Mouse (Mus musculus) brain, adult 2 months (tissue): ENCODE data around the gene Zfp335.

Source experiments
- DNase-seq: peaks from one replicate; pipeline ENCODE4 v3.0.0; 2011; ENCODE audit warnings: low read depth, low spot score

Zfp335 gene

DNA sequence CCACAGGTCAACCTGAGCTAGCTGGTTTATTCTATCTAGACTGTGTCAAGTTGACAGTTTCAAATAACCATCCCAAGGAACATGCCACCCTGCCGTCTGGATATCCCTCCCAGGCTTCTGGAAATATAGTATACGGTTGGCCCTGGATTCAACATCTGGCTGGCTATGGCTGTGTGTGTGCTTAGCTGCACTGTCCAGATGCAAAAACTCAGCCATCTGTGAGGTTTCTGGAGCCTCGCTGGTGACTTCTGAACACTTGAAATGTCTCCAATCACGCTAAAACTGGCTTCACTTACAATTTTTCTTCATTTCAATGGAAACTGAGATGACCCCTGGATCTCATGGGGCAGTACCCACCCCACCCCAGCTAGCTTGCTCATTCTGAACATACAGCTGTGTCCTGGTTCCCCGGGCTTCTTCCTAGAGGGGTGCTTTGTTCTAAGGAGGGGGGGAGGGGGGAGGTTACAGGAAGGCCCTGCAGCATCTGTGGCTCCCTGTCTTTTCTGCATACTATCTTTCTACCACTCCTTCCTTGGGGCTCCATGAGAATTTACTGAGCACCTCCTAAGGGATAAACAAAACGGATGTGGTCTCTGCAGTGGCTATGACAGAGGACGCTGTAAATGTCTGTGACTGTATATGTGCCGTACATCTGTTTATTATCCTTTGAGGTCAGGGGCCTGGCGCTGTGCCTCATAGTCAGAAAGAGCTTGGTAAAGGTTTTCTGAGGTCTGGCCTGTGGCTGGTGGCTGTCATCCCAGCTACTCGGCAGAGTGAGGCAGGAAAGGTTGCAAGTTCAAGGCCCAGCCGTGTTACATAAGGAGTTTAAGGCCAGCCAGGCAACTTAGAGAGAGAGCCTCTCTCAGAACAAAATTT, 19.4 kb upstream of the Zfp335 start:
- no peak for DNase-seq

DNA sequence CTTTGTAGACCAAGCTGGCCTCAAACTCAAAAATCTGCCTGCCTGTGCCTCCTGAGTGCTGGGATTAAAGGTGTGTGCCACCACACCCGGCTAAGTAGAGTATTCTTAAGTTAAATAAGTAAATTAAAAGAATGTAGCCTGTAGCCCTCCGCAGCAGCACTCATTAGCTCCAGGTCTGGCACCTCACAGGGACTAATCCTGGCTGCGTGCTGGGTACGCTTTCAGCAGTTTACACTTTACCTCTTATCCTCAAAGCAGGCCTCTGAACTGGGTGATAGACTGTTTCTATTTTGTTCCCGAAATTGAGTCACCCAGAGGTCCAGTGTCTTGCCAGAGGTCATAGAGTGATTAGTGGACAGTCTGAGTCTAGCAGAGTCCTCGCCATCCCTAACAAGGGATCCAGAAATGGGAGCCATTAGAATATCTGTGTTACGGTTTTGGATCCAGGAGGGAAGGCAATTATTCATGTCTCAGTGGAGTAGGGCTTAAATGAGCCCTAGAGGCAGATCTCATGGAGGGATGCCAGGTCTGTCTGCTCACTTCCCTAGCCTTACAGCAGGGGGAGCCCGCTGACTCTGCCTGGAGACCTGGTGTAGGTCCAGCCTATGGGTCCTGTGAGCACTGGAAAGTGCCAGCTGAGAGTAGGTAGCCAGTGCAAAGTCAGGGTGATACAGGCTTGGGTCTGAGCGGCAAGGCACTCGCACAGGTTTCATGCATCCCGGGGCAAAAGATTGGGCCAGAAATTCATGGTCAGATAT, 12.7 kb upstream of the Zfp335 start:
- DNase-seq: peak; percentile 95

DNA sequence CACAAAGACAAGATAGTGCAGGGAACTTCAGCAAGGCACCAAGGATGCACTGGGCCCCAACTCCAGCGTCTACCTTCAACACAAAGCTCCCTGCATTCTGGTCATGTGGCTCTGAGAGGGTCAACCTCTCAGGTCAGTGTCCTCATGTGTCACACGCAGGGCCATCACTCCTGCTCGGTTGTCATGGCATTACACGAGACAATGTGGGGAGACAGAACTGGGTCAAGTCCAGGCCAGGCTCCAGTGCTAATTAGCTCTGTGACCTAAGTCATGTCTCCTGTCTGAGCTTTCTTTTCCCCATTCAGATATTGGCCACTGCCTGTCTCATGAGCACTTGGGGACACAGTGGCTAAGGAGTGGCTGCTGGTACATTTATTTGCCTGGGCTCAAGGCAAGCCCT, 11.7 kb upstream of the Zfp335 start:
- no peak for DNase-seq

- no peak for DNase-seq
Observed at GRCm38 (mm10) chr2:164921984-164922383, 10.4 kb upstream of the Zfp335 start.

- peak; percentile 73 for DNase-seq
Observed at GRCm38 (mm10) chr2:164918325-164918724, 6.8 kb upstream of the Zfp335 start.

- DNase-seq: no peak
Observed at GRCm38 (mm10) chr2:164917371-164917770, 5.8 kb upstream of the Zfp335 start.

- no peak for DNase-seq
Observed at GRCm38 (mm10) chr2:164916820-164917219, 5.3 kb upstream of the Zfp335 start.

GRCm38 (mm10) chr2:164913428-164913786, 1.9 kb upstream of the Zfp335 start:
- no peak for DNase-seq

GRCm38 (mm10) chr2:164912749-164913427, 1.3 kb upstream of the Zfp335 start:
- DNase-seq: no peak

DNA sequence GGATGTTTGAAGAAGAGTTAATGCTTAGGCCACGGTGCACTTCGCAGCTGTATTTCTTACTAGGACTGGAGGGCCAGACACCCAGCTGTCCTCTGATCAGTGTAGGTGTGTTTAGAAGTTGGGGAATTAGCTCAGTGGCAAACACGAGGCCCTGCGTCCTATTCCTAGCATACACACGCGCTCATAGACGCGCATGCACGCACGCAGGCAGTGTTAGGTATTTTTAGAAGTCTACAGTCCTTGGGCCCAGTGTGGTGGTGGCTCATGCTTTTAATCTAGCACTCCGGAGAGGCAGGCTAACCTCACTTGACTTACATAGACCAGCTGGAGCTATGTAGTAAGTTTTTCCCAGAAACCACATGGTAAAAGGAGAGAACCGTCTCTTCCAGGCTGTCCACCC, 594 bp upstream of the Zfp335 start:
- peak; percentile 84 for DNase-seq

DNA sequence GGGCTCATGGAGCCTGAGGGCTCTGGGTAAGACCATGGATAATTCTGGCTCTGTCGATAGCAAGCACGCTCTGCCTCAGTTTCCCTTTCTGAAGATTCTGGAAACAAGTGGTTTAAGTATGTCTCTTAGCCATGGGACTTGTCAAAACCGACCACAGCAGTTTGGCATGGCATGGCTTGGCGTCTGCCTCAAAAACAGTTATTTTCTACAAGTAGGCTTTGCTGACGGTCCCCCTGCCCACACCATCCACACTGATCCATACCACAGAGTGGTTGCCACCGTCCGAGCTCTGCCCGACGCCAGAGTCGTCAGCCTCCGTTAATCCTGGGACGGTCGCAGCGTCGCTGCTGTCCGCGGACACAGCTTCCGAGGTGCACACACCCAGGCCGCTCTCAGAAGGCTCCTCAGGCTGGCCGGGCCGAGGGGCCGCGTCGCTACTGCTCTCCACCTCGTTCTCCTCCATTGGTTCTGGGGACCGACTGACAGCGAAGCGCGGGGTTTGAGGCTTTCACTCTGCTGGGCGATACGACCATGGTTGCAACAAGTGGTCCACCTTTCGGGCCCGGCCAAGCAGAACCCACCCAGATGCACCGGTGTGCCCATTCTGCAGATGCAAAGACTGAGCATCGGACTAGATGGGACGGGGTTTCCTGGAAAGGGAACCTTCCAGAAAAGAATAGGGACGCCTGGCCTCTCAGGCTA, 1.0 kb downstream of the Zfp335 start:
- no peak for DNase-seq

DNA sequence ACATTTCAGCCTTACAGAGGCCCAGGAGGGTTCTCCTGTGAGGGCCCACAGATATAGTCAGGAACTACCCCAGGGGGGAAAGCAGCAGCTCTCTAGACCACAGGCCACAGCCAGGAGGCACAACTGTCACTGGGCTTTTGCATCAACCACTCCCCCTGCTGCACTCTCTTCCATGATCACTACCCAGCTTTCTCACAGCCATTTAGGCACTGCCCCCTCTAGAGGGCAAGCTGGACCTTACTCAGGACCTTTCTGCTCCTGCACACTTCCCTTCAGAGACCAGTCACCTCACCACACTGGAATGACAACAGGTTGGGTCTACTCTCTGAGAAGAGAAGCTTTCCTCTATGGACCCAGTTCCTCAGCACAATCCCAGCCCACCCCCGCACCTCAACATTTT, 2.0 kb downstream of the Zfp335 start:
- peak; percentile 39 for DNase-seq

DNA sequence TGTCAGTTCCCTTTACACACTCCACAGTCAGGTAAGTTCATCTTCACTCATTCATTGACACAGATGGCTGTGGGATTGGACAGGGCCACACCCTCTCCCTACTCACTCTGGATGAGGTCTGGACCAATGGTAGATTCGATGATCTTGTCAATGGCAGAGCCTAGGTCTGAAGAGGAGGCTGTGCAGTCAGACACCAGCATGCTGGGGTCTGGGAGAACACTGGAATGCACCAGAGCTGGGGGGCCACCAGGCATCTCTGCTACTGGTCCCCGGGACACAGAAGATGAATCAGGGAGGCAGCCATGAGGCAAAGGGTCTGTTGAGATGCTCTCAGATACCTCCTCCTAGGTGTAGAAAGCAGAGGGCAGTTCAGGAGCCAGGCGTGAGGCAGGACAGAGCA, 2.5 kb downstream of the Zfp335 start:
- no peak for DNase-seq

GRCm38 (mm10) chr2:164908011-164908410, 3.5 kb downstream of the Zfp335 start:
- no peak for DNase-seq

GRCm38 (mm10) chr2:164907511-164907910, 4.0 kb downstream of the Zfp335 start:
- DNase-seq: no peak

GRCm38 (mm10) chr2:164906071-164906470, 5.5 kb downstream of the Zfp335 start:
- no peak for DNase-seq

DNA sequence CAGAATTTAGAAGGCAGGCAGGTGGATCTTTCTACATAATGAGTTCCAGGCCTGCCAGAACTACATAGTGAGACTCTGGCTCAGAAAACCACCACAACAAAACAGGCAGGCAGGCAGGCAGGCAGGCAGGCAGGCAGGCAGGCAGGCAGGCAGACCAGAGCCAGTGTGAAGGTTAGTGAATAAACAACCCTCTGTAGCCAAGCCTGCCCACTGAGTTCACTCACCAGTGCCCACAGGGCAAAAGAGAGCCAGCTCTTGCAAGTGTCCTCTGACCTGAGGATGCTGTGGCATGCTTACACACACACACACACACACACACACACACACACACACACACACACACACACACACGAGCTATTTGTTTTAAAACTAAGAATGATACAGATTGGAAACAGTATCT, 8.1 kb downstream of the Zfp335 start:
- DNase-seq: no peak

DNA sequence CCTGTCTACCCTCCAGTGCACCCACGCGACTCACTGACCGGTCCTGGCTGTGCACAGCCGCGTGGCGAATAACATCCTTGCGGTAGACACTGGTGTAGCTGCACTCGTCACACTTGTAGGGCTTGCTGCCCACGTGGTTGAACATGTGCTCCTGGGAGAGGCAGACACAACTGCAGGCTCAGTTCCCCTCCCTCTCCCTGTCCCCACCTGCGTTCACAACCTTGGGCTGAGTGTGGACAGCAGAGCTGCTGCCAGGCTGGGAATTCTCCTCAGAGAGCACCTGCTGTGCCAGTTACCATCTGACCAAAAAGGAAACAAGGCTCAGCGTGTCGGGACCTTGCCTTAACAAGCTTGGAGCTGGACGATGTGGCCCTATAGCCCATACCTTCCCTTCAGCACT, 10.2 kb downstream of the Zfp335 start:
- DNase-seq: peak; percentile 48

- DNase-seq: no peak
Observed at GRCm38 (mm10) chr2:164899723-164900459, 11.7 kb downstream of the Zfp335 start.

GRCm38 (mm10) chr2:164899034-164899433, 12.5 kb downstream of the Zfp335 start:
- DNase-seq: no peak

DNA sequence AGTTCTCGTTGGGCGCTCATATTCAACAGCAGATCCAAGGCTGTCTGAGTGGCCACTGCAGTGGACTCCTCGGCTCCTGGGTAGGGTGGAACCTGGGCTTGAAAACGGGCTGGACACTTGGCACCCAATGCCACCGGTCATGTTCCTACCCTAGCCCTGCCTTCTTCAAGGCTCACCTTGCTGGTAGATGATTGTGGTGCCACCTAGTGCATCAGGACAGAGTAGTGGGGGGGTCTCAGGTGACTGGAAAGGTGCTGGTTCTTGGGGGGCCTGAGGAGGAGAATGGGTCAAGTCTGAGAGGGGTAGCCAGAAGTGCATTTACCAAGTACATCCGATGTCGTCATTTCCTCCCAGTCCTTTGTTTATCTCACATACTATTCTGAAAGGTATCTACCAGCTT, 13.5 kb downstream of the Zfp335 start:
- DNase-seq: no peak
